Mouse (Mus musculus): Measurements from ENCODE around the gene Lair1. TPM values are rescaled to one million over a fixed set of nuclear protein-coding genes. Genes with fewer than 3 reads are reported as not detected.
"Not testable (repeated sequence)": the region's sequence is repeated elsewhere in the genome, so short reads cannot be mapped to it uniquely, and the experiment has no call there.

The Lair1 gene
- polyA plus RNA-seq, 1 experiment from 2014 or later, result 1.0 TPM

GRCm38 (mm10) chr7:4082804-4083203 lies 19.8 kb upstream of the Lair1 start:
- H3K4me2 ChIP-seq (replicated peaks), result no peak overlapping the region
- H3K27me3 ChIP-seq, result no peaks in the 10 kb centered on the region
- no peaks in the 10 kb centered on the region for H3K4me1 ChIP-seq
- ATAC-seq (ENCODE audit: insufficient number of reproducible peaks, low FRiP score, low TSS enrichment, low read depth), result no peak
- H3K4me3 ChIP-seq (replicated peaks), result no peak overlapping the region
- no peaks in the 10 kb centered on the region for H3K36me3 ChIP-seq
- H3K9me3 ChIP-seq (replicated peaks), result no peaks in the 10 kb centered on the region
- 55% methylated on average over 2 of the region's 2 CpGs for WGBS
- no peak overlapping the region for H3K9ac ChIP-seq
- H3K27ac ChIP-seq (replicated peaks), result no peak overlapping the region

GRCm38 (mm10) chr7:4081706-4082105 lies 18.7 kb upstream of the Lair1 start:
- no peak for ATAC-seq (ENCODE audit: insufficient number of reproducible peaks, low FRiP score, low TSS enrichment, low read depth)
- Histone ChIP-seq H3K4me1 (no peaks in the 10 kb centered on the region), H3K36me3 (no peaks in the 10 kb centered on the region), H3K4me3 (replicated peaks) (no peak overlapping the region), H3K4me2 (replicated peaks) (no peak overlapping the region), H3K27me3 (no peaks in the 10 kb centered on the region), H3K9ac (no peak overlapping the region), H3K9me3 (replicated peaks) (no peaks in the 10 kb centered on the region), H3K27ac (replicated peaks) (no peak overlapping the region)

GRCm38 (mm10) chr7:4080552-4080951 lies 17.5 kb upstream of the Lair1 start:
- H3K27me3 ChIP-seq, result no peaks in the 10 kb centered on the region
- no peak overlapping the region for H3K4me3 ChIP-seq (replicated peaks)
- no peaks in the 10 kb centered on the region for H3K36me3 ChIP-seq
- H3K9ac ChIP-seq, result no peak overlapping the region
- no peak overlapping the region for H3K4me2 ChIP-seq (replicated peaks)
- H3K4me1 ChIP-seq, result no peaks in the 10 kb centered on the region
- 76% methylated on average over 4 of the region's 4 CpGs for WGBS
- H3K9me3 ChIP-seq (replicated peaks), result no peaks in the 10 kb centered on the region
- no peak overlapping the region for H3K27ac ChIP-seq (replicated peaks)
- ATAC-seq (ENCODE audit: insufficient number of reproducible peaks, low FRiP score, low TSS enrichment, low read depth), result no peak

- Histone ChIP-seq H3K36me3 (no peaks in the 10 kb centered on the region), H3K4me2 (replicated peaks) (no peak overlapping the region), H3K4me1 (no peaks in the 10 kb centered on the region), H3K9ac (no peak overlapping the region), H3K4me3 (replicated peaks) (no peak overlapping the region), H3K27ac (replicated peaks) (no peak overlapping the region), H3K9me3 (replicated peaks) (no peaks in the 10 kb centered on the region), H3K27me3 (no peaks in the 10 kb centered on the region)
- no peak for ATAC-seq (ENCODE audit: insufficient number of reproducible peaks, low FRiP score, low TSS enrichment, low read depth)
- WGBS, result 83% methylated on average over 7 of the region's 7 CpGs
Measured at GRCm38 (mm10) chr7:4079511-4079910, 16.5 kb upstream of the Lair1 start.

GRCm38 (mm10) chr7:4073144-4073543 lies 10.1 kb upstream of the Lair1 start:
- Histone ChIP-seq H3K27ac (replicated peaks) (no peak overlapping the region), H3K27me3 (no peaks in the 10 kb centered on the region), H3K4me3 (replicated peaks) (no peak overlapping the region), H3K9me3 (replicated peaks) (no peaks in the 10 kb centered on the region), H3K36me3 (no peaks in the 10 kb centered on the region), H3K4me2 (replicated peaks) (no peak overlapping the region), H3K4me1 (no peaks in the 10 kb centered on the region), H3K9ac (no peak overlapping the region)
- no peak for ATAC-seq (ENCODE audit: insufficient number of reproducible peaks, low FRiP score, low TSS enrichment, low read depth)
- 77% methylated on average over 3 of the region's 3 CpGs for WGBS

GRCm38 (mm10) chr7:4071066-4071465 lies 8.1 kb upstream of the Lair1 start:
- Histone ChIP-seq H3K27me3 (no peaks in the 10 kb centered on the region), H3K9ac (no peak overlapping the region), H3K36me3 (no peaks in the 10 kb centered on the region), H3K4me1 (no peaks in the 10 kb centered on the region), H3K4me3 (replicated peaks) (no peak overlapping the region), H3K9me3 (replicated peaks) (no peaks in the 10 kb centered on the region), H3K27ac (replicated peaks) (no peak overlapping the region), H3K4me2 (replicated peaks) (no peak overlapping the region)
- ATAC-seq (ENCODE audit: insufficient number of reproducible peaks, low FRiP score, low TSS enrichment, low read depth), result no peak
- WGBS, result 82% methylated on average over 6 of the region's 6 CpGs

- Histone ChIP-seq H3K4me1 (no peaks in the 10 kb centered on the region), H3K4me2 (replicated peaks) (no peak overlapping the region), H3K9me3 (replicated peaks) (no peaks in the 10 kb centered on the region), H3K36me3 (no peaks in the 10 kb centered on the region), H3K27me3 (no peaks in the 10 kb centered on the region), H3K9ac (no peak overlapping the region), H3K4me3 (replicated peaks) (no peak overlapping the region), H3K27ac (replicated peaks) (no peak overlapping the region)
- no peak for ATAC-seq (ENCODE audit: insufficient number of reproducible peaks, low FRiP score, low TSS enrichment, low read depth)
- 76% methylated on average over 1 of the region's 1 CpGs for WGBS
Measured at GRCm38 (mm10) chr7:4063714-4064425, 866 bp upstream of the Lair1 start.

GRCm38 (mm10) chr7:4060602-4061188 lies 2.3 kb downstream of the Lair1 start:
- not testable (repeated sequence) for ATAC-seq (ENCODE audit: insufficient number of reproducible peaks, low FRiP score, low TSS enrichment, low read depth)
- WGBS, result 43% methylated on average over 9 of the region's 9 CpGs

GRCm38 (mm10) chr7:4026794-4027421 lies 36.1 kb downstream of the Lair1 start:
- Histone ChIP-seq H3K4me3 (replicated peaks) (no peak overlapping the region), H3K4me1 (no peaks in the 10 kb centered on the region), H3K4me2 (replicated peaks) (no peak overlapping the region), H3K27me3 (no peaks in the 10 kb centered on the region), H3K36me3 (no peaks in the 10 kb centered on the region), H3K9me3 (replicated peaks) (no peaks in the 10 kb centered on the region), H3K27ac (replicated peaks) (no peak overlapping the region), H3K9ac (no peak overlapping the region)
- whole genome bisulfite sequencing, result 30% methylated on average over 3 of the region's 3 CpGs
- ATAC-seq (ENCODE audit: insufficient number of reproducible peaks, low FRiP score, low TSS enrichment, low read depth), result no peak

More at GRCm38 (mm10) chr7:4060602-4061188, 2.3 kb downstream of the Lair1 start:
- not testable (repeated sequence) for H3K27me3 ChIP-seq; H3K27ac ChIP-seq (replicated peaks); H3K36me3 ChIP-seq; H3K9me3 ChIP-seq (replicated peaks); H3K9ac ChIP-seq; H3K4me1 ChIP-seq; H3K4me2 ChIP-seq (replicated peaks); H3K4me3 ChIP-seq (replicated peaks)

GRCm38 (mm10) chr7:4004636-4005035 lies 58.4 kb downstream of the Lair1 start:
- H3K4me1 ChIP-seq; H3K4me3 ChIP-seq (replicated peaks); ATAC-seq (ENCODE audit: insufficient number of reproducible peaks, low FRiP score, low TSS enrichment, low read depth); H3K36me3 ChIP-seq; H3K27me3 ChIP-seq; H3K27ac ChIP-seq (replicated peaks); H3K9me3 ChIP-seq (replicated peaks); H3K9ac ChIP-seq; H3K4me2 ChIP-seq (replicated peaks): not testable (repeated sequence)
- 60% methylated on average over 3 of the region's 3 CpGs for WGBS

GRCm38 (mm10) chr7:4003996-4004395 lies 59.0 kb downstream of the Lair1 start:
- not testable (repeated sequence) for H3K36me3 ChIP-seq; H3K4me3 ChIP-seq (replicated peaks); H3K9ac ChIP-seq; H3K27ac ChIP-seq (replicated peaks); H3K4me1 ChIP-seq; ATAC-seq (ENCODE audit: insufficient number of reproducible peaks, low FRiP score, low TSS enrichment, low read depth); H3K9me3 ChIP-seq (replicated peaks); H3K27me3 ChIP-seq; H3K4me2 ChIP-seq (replicated peaks)
- WGBS, result 69% methylated on average over 4 of the region's 4 CpGs

- H3K27ac ChIP-seq (replicated peaks), result no peak overlapping the region
- H3K4me1 ChIP-seq, result no peaks in the 10 kb centered on the region
- H3K36me3 ChIP-seq, result no peaks in the 10 kb centered on the region
- H3K4me2 ChIP-seq (replicated peaks), result no peak overlapping the region
- WGBS, result 86% methylated on average over 2 of the region's 2 CpGs
- H3K27me3 ChIP-seq, result no peaks in the 10 kb centered on the region
- no peaks in the 10 kb centered on the region for H3K9me3 ChIP-seq (replicated peaks)
- ATAC-seq (ENCODE audit: insufficient number of reproducible peaks, low FRiP score, low TSS enrichment, low read depth), result no peak
- H3K4me3 ChIP-seq (replicated peaks), result no peak overlapping the region
- H3K9ac ChIP-seq, result no peak overlapping the region
Measured at GRCm38 (mm10) chr7:3962017-3962416, 101.0 kb downstream of the Lair1 start.
